Mouse (Mus musculus) frontal cortex, postnatal 25 days (tissue): ENCODE results near the gene Pofut1.

ENCODE experiments used
- DNase-seq, 2 experiments: peaks; one replicate each; pipeline ENCODE4 v3.0.0; 2022; ENCODE audit warnings: low spot score in 2 of 2

Gene Pofut1

GRCm38 (mm10) chr2:153290938-153291928 lies 49.9 kb downstream of the Pofut1 start, which contains the start of gene Kif3b:
Gene Kif3b (plus strand): TSS chr2:153291413.
- DNase-seq, result peak; percentile 76 to 78

GRCm38 (mm10) chr2:153292305-153292861 lies 51.0 kb downstream of the Pofut1 start:
- DNase-seq, result no peak

GRCm38 (mm10) chr2:153295196-153295595 lies 53.9 kb downstream of the Pofut1 start:
- no peak for DNase-seq

- no peak for DNase-seq
Observed at GRCm38 (mm10) chr2:153297771-153298170, 56.4 kb downstream of the Pofut1 start.

- DNase-seq, result no peak
Observed at GRCm38 (mm10) chr2:153298460-153298859, 57.1 kb downstream of the Pofut1 start.

GRCm38 (mm10) chr2:153298863-153299262 lies 57.5 kb downstream of the Pofut1 start:
- DNase-seq, result no peak

- no peak for DNase-seq
Observed at GRCm38 (mm10) chr2:153301123-153301522, 59.8 kb downstream of the Pofut1 start.

GRCm38 (mm10) chr2:153305240-153305639 lies 63.9 kb downstream of the Pofut1 start:
- no peak for DNase-seq

- DNase-seq, result no peak
Observed at GRCm38 (mm10) chr2:153308586-153308985, 67.3 kb downstream of the Pofut1 start.

- DNase-seq, result no peak
Observed at GRCm38 (mm10) chr2:153309106-153309505, 67.8 kb downstream of the Pofut1 start.

GRCm38 (mm10) chr2:153310228-153310627 lies 68.9 kb downstream of the Pofut1 start:
- no peak for DNase-seq

- no peak for DNase-seq
Observed at GRCm38 (mm10) chr2:153312884-153313283, 71.6 kb downstream of the Pofut1 start.

GRCm38 (mm10) chr2:153318408-153318807 lies 77.1 kb downstream of the Pofut1 start:
- no peak for DNase-seq

GRCm38 (mm10) chr2:153319036-153319643 lies 77.8 kb downstream of the Pofut1 start:
- no peak for DNase-seq
